Mouse (Mus musculus): ENCODE results near the gene Cryga.

- TF ChIP-seq E2F4 (IDR thresholded peaks at IDR 0.05; ENCODE audit: insufficient read depth), result no peak
- TF ChIP-seq POLR2A (IDR thresholded peaks at IDR 0.05; ENCODE audit: insufficient read length, low read depth), result no peak
- TF ChIP-seq MAX (IDR thresholded peaks at IDR 0.05; ENCODE audit: low read depth), result no peak
- TF ChIP-seq MYOD1 (IDR thresholded peaks at IDR 0.05; ENCODE audit: control insufficient read depth in 1 of 3, insufficient read length in 2 of 3, low read depth in 2 of 3), result no peak
Observed at GRCm38 (mm10) chr1:65067842-65068241, 35.3 kb downstream of the Cryga start.

All from myocyte (in vitro differentiated cells).